Mouse (Mus musculus) cerebral cortex, adult 2 months (tissue): ENCODE results near the gene Dzip1.

ENCODE experiments used
- WGBS: fragments of 180-500 bp; shearing (Covaris S2); methylation state at CpG from one replicate; pipeline ENCODE4 v1.1.7; 2018; 5-methylcytosine and 5-hydroxymethylcytosine counted together

The Dzip1 gene

GRCm38 (mm10) chr14:118874126-118874525 is 51.1 kb downstream of the Dzip1 start:
- WGBS, result 93% methylated on average over 4 of the region's 4 CpGs

- WGBS, result 82% methylated on average over 6 of the region's 6 CpGs
Measured at GRCm38 (mm10) chr14:118869712-118870111, 55.5 kb downstream of the Dzip1 start.

GRCm38 (mm10) chr14:118868102-118868724 is 57.0 kb downstream of the Dzip1 start:
- 32% methylated on average over 13 of the region's 13 CpGs for WGBS

GRCm38 (mm10) chr14:118867366-118867765 is 57.9 kb downstream of the Dzip1 start:
- WGBS, result 68% methylated on average over 6 of the region's 6 CpGs

GRCm38 (mm10) chr14:118866014-118866811 is 59.0 kb downstream of the Dzip1 start:
- 94% methylated on average over 10 of the region's 10 CpGs for WGBS

- 52% methylated on average over 4 of the region's 4 CpGs for WGBS
Measured at GRCm38 (mm10) chr14:118864905-118865304, 60.4 kb downstream of the Dzip1 start.

GRCm38 (mm10) chr14:118862253-118862652 is 63.0 kb downstream of the Dzip1 start:
- 81% methylated on average over 7 of the region's 7 CpGs for WGBS

GRCm38 (mm10) chr14:118858318-118858717 is 66.9 kb downstream of the Dzip1 start:
- WGBS, result 73% methylated on average over 6 of the region's 6 CpGs

GRCm38 (mm10) chr14:118856563-118856962 is 68.7 kb downstream of the Dzip1 start:
- WGBS, result 75% methylated on average over 6 of the region's 6 CpGs

GRCm38 (mm10) chr14:118855141-118855800 is 70.0 kb downstream of the Dzip1 start:
- 2% methylated on average over 28 of the region's 28 CpGs for WGBS

GRCm38 (mm10) chr14:118854371-118855114 is 70.7 kb downstream of the Dzip1 start:
- 7% methylated on average over 48 of the region's 48 CpGs for WGBS

GRCm38 (mm10) chr14:118851496-118852107 is 73.7 kb downstream of the Dzip1 start:
- 79% methylated on average over 6 of the region's 6 CpGs for WGBS

- 75% methylated on average over 4 of the region's 4 CpGs for WGBS
Measured at GRCm38 (mm10) chr14:118850696-118851035, 74.6 kb downstream of the Dzip1 start.

GRCm38 (mm10) chr14:118850011-118850695 is 75.1 kb downstream of the Dzip1 start:
- 72% methylated on average over 11 of the region's 11 CpGs for WGBS

GRCm38 (mm10) chr14:118848171-118848570 is 77.1 kb downstream of the Dzip1 start:
- WGBS, result 90% methylated on average over 7 of the region's 7 CpGs

- 97% methylated on average over 10 of the region's 10 CpGs for WGBS
Measured at GRCm38 (mm10) chr14:118846834-118847233, 78.4 kb downstream of the Dzip1 start.

- WGBS, result 92% methylated on average over 3 of the region's 3 CpGs
Measured at GRCm38 (mm10) chr14:118842353-118842752, 82.9 kb downstream of the Dzip1 start.

GRCm38 (mm10) chr14:118840027-118840426 is 85.2 kb downstream of the Dzip1 start:
- 100% methylated on average over 1 of the region's 1 CpGs for WGBS

GRCm38 (mm10) chr14:118839416-118839815 is 85.8 kb downstream of the Dzip1 start:
- 61% methylated on average over 5 of the region's 5 CpGs for WGBS

GRCm38 (mm10) chr14:118838556-118839120 is 86.6 kb downstream of the Dzip1 start:
- WGBS, result 94% methylated on average over 8 of the region's 8 CpGs

- WGBS, result 94% methylated on average over 7 of the region's 7 CpGs
Measured at GRCm38 (mm10) chr14:118836754-118837153, 88.5 kb downstream of the Dzip1 start.
